Mouse (Mus musculus) forebrain, embryonic 13.5 days (tissue): ENCODE data around the gene Fam205a2. TPM values are rescaled to one million over a fixed set of nuclear protein-coding genes. Genes with fewer than 3 reads are reported as not detected.
"Not testable (repeated sequence)": the region's sequence is repeated elsewhere in the genome, so short reads cannot be mapped to it uniquely, and the experiment has no call there.

Experiments used
- ATAC-seq: fragments of 200-750 bp; cut with Nextera tagmentation; 2 replicates; pipeline ENCODE4 v1.8.0; 2017
- H3K27ac ChIP-seq: fragments of 300-500 bp; sonication (generic); 2 replicates; pipeline ENCODE4 v1.5.1; 2015; ENCODE audit warnings: inconsistent platforms, mild to moderate bottlenecking, moderate library complexity
- H3K27me3 ChIP-seq: fragments of 300-500 bp; sonication (generic); 2 replicates; pipeline ENCODE4 v1.6.1; 2015; ENCODE audit warnings: mild to moderate bottlenecking, inconsistent platforms
- H3K36me3 ChIP-seq: fragments of 300-500 bp; sonication (generic); 2 replicates; pipeline ENCODE4 v1.6.1; 2015; ENCODE audit warnings: mild to moderate bottlenecking, inconsistent platforms; ENCODE audit not compliant: poor library complexity, severe bottlenecking
- H3K4me1 ChIP-seq: fragments of 300-500 bp; sonication (generic); 2 replicates; pipeline ENCODE4 v1.6.1; 2015; ENCODE audit warnings: inconsistent platforms
- H3K4me2 ChIP-seq: fragments of 300-500 bp; sonication (generic); 2 replicates; pipeline ENCODE4 v1.6.1; 2015; ENCODE audit warnings: inconsistent platforms, mild to moderate bottlenecking, moderate library complexity
- H3K4me3 ChIP-seq: fragments of 300-500 bp; sonication (generic); 2 replicates; pipeline ENCODE4 v1.5.1; 2015; ENCODE audit warnings: mild to moderate bottlenecking, inconsistent platforms
- H3K9ac ChIP-seq: fragments of 300-500 bp; sonication (generic); 2 replicates; pipeline ENCODE4 v1.6.1; 2015; ENCODE audit warnings: mild to moderate bottlenecking, inconsistent platforms
- H3K9me3 ChIP-seq: fragments of 300-500 bp; sonication (generic); replicated peaks from 2 replicates; pipeline ENCODE4 v1.6.1; 2016; ENCODE audit warnings: inconsistent platforms
- WGBS: fragments of 180-500 bp; shearing (Covaris S2); methylation state at CpG from one replicate; pipeline ENCODE4 v1.1.7; 2015; 5-methylcytosine and 5-hydroxymethylcytosine counted together
- polyA plus RNA-seq: library from polyadenylated mRNA; unstranded; fragments of >200 nt; fragmentation: Nextera tagmentation; extraction: Ambion mirVana; gene quantifications from 2 replicates; pipeline ENCODE4 v1.2.1, GENCODE M21; 2015

Fam205a2 gene
- polyA plus RNA-seq, result 0.19 TPM in 1 of 2 replicates, not detected in the other

- H3K4me1 ChIP-seq, H3K27me3 ChIP-seq, ATAC-seq, H3K4me2 ChIP-seq, H3K27ac ChIP-seq, H3K9me3 ChIP-seq, H3K4me3 ChIP-seq, H3K9ac ChIP-seq, H3K36me3 ChIP-seq: not testable (repeated sequence)
- WGBS, result no CpG with 5 or more reads among the region's 1 CpGs
Measured at GRCm38 (mm10) chr4:42528075-42528474, at the start of gene Fam205a2. Fam205a2 (minus strand) TSS chr4:42528175.

Other genes starting within 250 kb of the Fam205a2 start
- gene Gm21953, start 233.9 kb downstream of the Fam205a2 start, polyA plus RNA-seq, result not detected in 2 replicates
- gene Fam205a3, start 209.8 kb downstream of the Fam205a2 start, polyA plus RNA-seq, result 0.19 TPM in 1 of 2 replicates, not detected in the other
- not detected in 2 replicates for gene Gm21586, start 88.8 kb downstream of the Fam205a2 start, polyA plus RNA-seq
- not detected in 2 replicates for gene Gm2163, start 61.4 kb downstream of the Fam205a2 start, polyA plus RNA-seq
- not detected in 2 replicates for gene Gm10591, start 84.0 kb upstream of the Fam205a2 start, polyA plus RNA-seq
- not detected in 2 replicates for gene Gm2564, start 101.5 kb upstream of the Fam205a2 start, polyA plus RNA-seq
- not detected in 2 replicates for gene Ccl27b, start 127.1 kb upstream of the Fam205a2 start, polyA plus RNA-seq
- gene Il11ra2, start 133.7 kb upstream of the Fam205a2 start, polyA plus RNA-seq, result not detected in 2 replicates
- gene 4930578G10Rik, start 207.4 kb upstream of the Fam205a2 start, polyA plus RNA-seq, result 0.84 and 1.4 TPM in 2 replicates
- 0.27 and 0.34 TPM in 2 replicates for gene Ccl19, start 228.4 kb upstream of the Fam205a2 start, polyA plus RNA-seq
- gene Ccl21a, start 245.8 kb upstream of the Fam205a2 start, polyA plus RNA-seq, result 1.2 TPM in 1 of 2 replicates, not detected in the other